Mouse (Mus musculus): ENCODE data around the gene Wscd2. TPM values are rescaled to one million over a fixed set of nuclear protein-coding genes. Genes with fewer than 3 reads are reported as not detected.
A peak's percentile ranks its signal among the peaks of the same experiment; 100 is the strongest.
"Not testable (repeated sequence)": the region's sequence is repeated elsewhere in the genome, so short reads cannot be mapped to it uniquely, and the experiment has no call there.

The Wscd2 gene
- total and polyA plus RNA-seq, 2 experiments from 2014 or later = 0.27 to 4.5 TPM

- Histone ChIP-seq H3K4me2 (ENCODE audit: low read depth, low read length) (no peak overlapping the region), H3K9ac (replicated peaks; ENCODE audit: low read depth, low read length) (no peak overlapping the region), H3K27ac (ENCODE audit: low read depth) (no peak overlapping the region), H3K27me3 (ENCODE audit: control insufficient read depth, insufficient read depth, low read length) (0 out of 2 replicates have a peak, but pooled peaks cover 3% of the 10 kb centered on the region), H3K4me1 (ENCODE audit: control insufficient read depth, insufficient read depth) (no peaks in the 10 kb centered on the region), H3K9me3 (replicated peaks; ENCODE audit: control insufficient read depth, low read length) (no peaks in the 10 kb centered on the region), H3K4me3 (ENCODE audit: low read depth, low read length) (no peak overlapping the region), H3K36me3 (replicated peaks; ENCODE audit: control insufficient read depth, insufficient read depth, low read length) (no peaks in the 10 kb centered on the region)
- no peak for ATAC-seq (ENCODE audit: insufficient read depth, low read depth)
- DNase-seq (ENCODE audit: low spot score) = no peak
- TF ChIP-seq EP300 (IDR thresholded peaks at IDR 0.05; ENCODE audit: low read depth) = no peak
- TF ChIP-seq CTCF (IDR thresholded peaks at IDR 0.05; ENCODE audit: low read depth) = no peak
- WGBS = 62% methylated on average over 9 of the region's 9 CpGs
These were observed 90.7 kb downstream of the Wscd2 start for GRCm38 (mm10) chr5:113580801-113581200.

GRCm38 (mm10) chr5:113583424-113584162 lies 93.5 kb downstream of the Wscd2 start:
- no peak overlapping the region for H3K9ac ChIP-seq (replicated peaks; ENCODE audit: low read depth, low read length)
- DNase-seq (ENCODE audit: low spot score) = no peak
- H3K27ac ChIP-seq (ENCODE audit: low read depth) = no peak overlapping the region
- no peaks in the 10 kb centered on the region for H3K9me3 ChIP-seq (replicated peaks; ENCODE audit: control insufficient read depth, low read length)
- no peak overlapping the region for H3K4me3 ChIP-seq (ENCODE audit: low read depth, low read length)
- WGBS = 55% methylated on average over 5 of the region's 5 CpGs
- H3K27me3 ChIP-seq (ENCODE audit: control insufficient read depth, insufficient read depth, low read length) = 0 out of 2 replicates have a peak, but pooled peaks cover 3% of the 10 kb centered on the region
- H3K36me3 ChIP-seq (replicated peaks; ENCODE audit: control insufficient read depth, insufficient read depth, low read length) = no peaks in the 10 kb centered on the region
- no peak for ATAC-seq (ENCODE audit: insufficient read depth, low read depth)
- no peak for TF ChIP-seq EP300 (IDR thresholded peaks at IDR 0.05; ENCODE audit: low read depth)
- no peak for TF ChIP-seq CTCF (IDR thresholded peaks at IDR 0.05; ENCODE audit: low read depth)
- H3K4me2 ChIP-seq (ENCODE audit: low read depth, low read length) = no peak overlapping the region
- no peaks in the 10 kb centered on the region for H3K4me1 ChIP-seq (ENCODE audit: control insufficient read depth, insufficient read depth)

- DNase-seq (ENCODE audit: low spot score) (no peak), ATAC-seq (ENCODE audit: insufficient read depth, low read depth) (no peak; the same call in 1 of the 2 replicates)
- no peak overlapping the region for H3K27ac ChIP-seq (ENCODE audit: low read depth)
- no peak overlapping the region for H3K4me2 ChIP-seq (ENCODE audit: low read depth, low read length)
- TF ChIP-seq CTCF (IDR thresholded peaks at IDR 0.05; ENCODE audit: low read depth) (no peak), EP300 (IDR thresholded peaks at IDR 0.05; ENCODE audit: low read depth) (no peak)
- H3K36me3 ChIP-seq (replicated peaks; ENCODE audit: control insufficient read depth, insufficient read depth, low read length) = no peaks in the 10 kb centered on the region
- H3K4me3 ChIP-seq (ENCODE audit: low read depth, low read length) = no peak overlapping the region
- 30% methylated on average over 6 of the region's 6 CpGs for WGBS
- H3K27me3 ChIP-seq (ENCODE audit: control insufficient read depth, insufficient read depth, low read length) = 0 out of 2 replicates have a peak, but pooled peaks cover 3% of the 10 kb centered on the region
- H3K9me3 ChIP-seq (replicated peaks; ENCODE audit: control insufficient read depth, low read length) = no peaks in the 10 kb centered on the region
- H3K4me1 ChIP-seq (ENCODE audit: control insufficient read depth, insufficient read depth) = no peaks in the 10 kb centered on the region
- H3K9ac ChIP-seq (replicated peaks; ENCODE audit: low read depth, low read length) = no peak overlapping the region
These were observed 94.3 kb downstream of the Wscd2 start for GRCm38 (mm10) chr5:113584439-113584838.

GRCm38 (mm10) chr5:113585619-113586457 lies 95.7 kb downstream of the Wscd2 start:
- not testable (repeated sequence) for ATAC-seq (ENCODE audit: insufficient read depth, low read depth)
- WGBS = 76% methylated on average over 17 of the region's 17 CpGs

GRCm38 (mm10) chr5:113586458-113586849 lies 96.3 kb downstream of the Wscd2 start:
- not testable (repeated sequence) for ATAC-seq (ENCODE audit: insufficient read depth, low read depth); DNase-seq (ENCODE audit: low spot score); H3K9ac ChIP-seq (replicated peaks; ENCODE audit: low read depth, low read length); H3K36me3 ChIP-seq (replicated peaks; ENCODE audit: control insufficient read depth, insufficient read depth, low read length); H3K27me3 ChIP-seq (ENCODE audit: control insufficient read depth, insufficient read depth, low read length); H3K4me3 ChIP-seq (ENCODE audit: low read depth, low read length); H3K9me3 ChIP-seq (replicated peaks; ENCODE audit: control insufficient read depth, low read length); H3K4me2 ChIP-seq (ENCODE audit: low read depth, low read length); H3K4me1 ChIP-seq (ENCODE audit: control insufficient read depth, insufficient read depth); H3K27ac ChIP-seq (ENCODE audit: low read depth)
- WGBS = 63% methylated on average over 5 of the region's 5 CpGs
- peak; percentile 24 for TF ChIP-seq CTCF (IDR thresholded peaks at IDR 0.05; ENCODE audit: low read depth)

More at GRCm38 (mm10) chr5:113585619-113586457, 95.7 kb downstream of the Wscd2 start:
- not testable (repeated sequence) for H3K4me2 ChIP-seq (ENCODE audit: low read depth, low read length); H3K27me3 ChIP-seq (ENCODE audit: control insufficient read depth, insufficient read depth, low read length); H3K4me1 ChIP-seq (ENCODE audit: control insufficient read depth, insufficient read depth); H3K9ac ChIP-seq (replicated peaks; ENCODE audit: low read depth, low read length); H3K9me3 ChIP-seq (replicated peaks; ENCODE audit: control insufficient read depth, low read length); H3K36me3 ChIP-seq (replicated peaks; ENCODE audit: control insufficient read depth, insufficient read depth, low read length); DNase-seq (ENCODE audit: low spot score); H3K27ac ChIP-seq (ENCODE audit: low read depth); H3K4me3 ChIP-seq (ENCODE audit: low read depth, low read length)
